Mouse (Mus musculus) heart, embryonic 14.5 days (tissue): ENCODE results near the gene Gm3453. TPM values are rescaled to one million over a fixed set of nuclear protein-coding genes. Genes with fewer than 3 reads are reported as not detected.
"Not testable (repeated sequence)": the region's sequence is repeated elsewhere in the genome, so short reads cannot be mapped to it uniquely, and the experiment has no call there.

Source experiments
- ATAC-seq: fragments of 200-750 bp; cut with Nextera tagmentation; 2 replicates; pipeline ENCODE4 v1.8.0; 2017; ENCODE audit warnings: low read depth, moderate TSS enrichment; ENCODE audit not compliant: insufficient number of reproducible peaks, insufficient read depth, low FRiP score
- H3K27ac ChIP-seq, 2 experiments: fragments of 200-500 bp in 1 of 2; fragments of 300-500 bp in 1 of 2; sonication (generic) in 1 of 2; replicated peaks in 1 of 2; 2 replicates each; pipeline ENCODE4 v1.5.1; 2012 to 2014; ENCODE audit warnings: low read depth in 2 of 2, low read length in 2 of 2, control low read depth in 1 of 2, mild to moderate bottlenecking in 1 of 2, mixed read lengths in 1 of 2; ENCODE audit not compliant: control insufficient read depth in 1 of 2, insufficient read depth in 1 of 2
- H3K27me3 ChIP-seq: fragments of 300-500 bp; sonication (generic); 2 replicates; pipeline ENCODE4 v1.6.1; 2014; ENCODE audit warnings: mild to moderate bottlenecking, low read length, control low read depth; ENCODE audit not compliant: control insufficient read depth, insufficient read depth
- H3K36me3 ChIP-seq: fragments of 300-500 bp; sonication (generic); 2 replicates; pipeline ENCODE4 v1.6.1; 2014; ENCODE audit warnings: mild to moderate bottlenecking, control low read depth, low read length, mixed read lengths; ENCODE audit not compliant: control insufficient read depth, insufficient read depth
- H3K4me1 ChIP-seq, 2 experiments: fragments of 200-500 bp in 1 of 2; fragments of 300-500 bp in 1 of 2; sonication (generic) in 1 of 2; 2 replicates each; pipeline ENCODE4 v1.6.1; 2012 to 2014; ENCODE audit warnings: low read length in 2 of 2, control low read depth in 1 of 2, mixed read lengths in 1 of 2; ENCODE audit not compliant: control insufficient read depth in 2 of 2, insufficient read depth in 2 of 2
- H3K4me2 ChIP-seq: fragments of 300-500 bp; sonication (generic); 2 replicates; pipeline ENCODE4 v1.6.1; 2014; ENCODE audit warnings: mild to moderate bottlenecking, low read length
- H3K4me3 ChIP-seq, 2 experiments: fragments of 200-500 bp in 1 of 2; fragments of 300-500 bp in 1 of 2; sonication (generic) in 1 of 2; 2 replicates each; pipeline ENCODE4 v1.5.1; 2012 to 2014; ENCODE audit warnings: low read length in 2 of 2, mild to moderate bottlenecking in 2 of 2, control low read depth in 1 of 2, low read depth in 1 of 2, moderate library complexity in 1 of 2; ENCODE audit not compliant: control insufficient read depth in 1 of 2, insufficient read depth in 1 of 2
- H3K9ac ChIP-seq: fragments of 300-500 bp; sonication (generic); 2 replicates; pipeline ENCODE4 v1.6.1; 2014; ENCODE audit warnings: mild to moderate bottlenecking, low read length
- H3K9me3 ChIP-seq: fragments of 300-500 bp; sonication (generic); 2 replicates; pipeline ENCODE4 v1.6.1; 2016; ENCODE audit warnings: low read length, control low read depth; ENCODE audit not compliant: control insufficient read depth
- WGBS: fragments of 180-500 bp; shearing (Covaris S2); extraction: QIAGEN DNeasy Blood & Tissue Kit; methylation state at CpG from one replicate; pipeline ENCODE4 v1.1.7; 2014; 5-methylcytosine and 5-hydroxymethylcytosine counted together
- polyA plus RNA-seq: library from polyadenylated mRNA; unstranded; fragments of >200 nt; fragmentation: Nextera tagmentation; extraction: Ambion mirVana; gene quantifications from 2 replicates; pipeline ENCODE4 v1.2.1, GENCODE M21; 2014

The Gm3453 gene
- polyA plus RNA-seq, result not detected in 2 replicates

- H3K9me3 ChIP-seq, H3K27ac ChIP-seq, H3K9ac ChIP-seq, H3K36me3 ChIP-seq, H3K4me3 ChIP-seq, H3K4me2 ChIP-seq, ATAC-seq, H3K27me3 ChIP-seq, H3K4me1 ChIP-seq: not testable (repeated sequence)
- WGBS, result 27% methylated on average over 1 of the region's 2 CpGs
These were observed at the start of gene Gm3453 for GRCm38 (mm10) chr14:5979037-5979436. Gene Gm3453, minus strand, starts transcription at chr14:5979137.

- H3K27me3 ChIP-seq, H3K9me3 ChIP-seq, H3K4me2 ChIP-seq, ATAC-seq, H3K36me3 ChIP-seq, H3K4me3 ChIP-seq, H3K9ac ChIP-seq, H3K4me1 ChIP-seq, H3K27ac ChIP-seq: not testable (repeated sequence)
- 79% methylated on average over 3 of the region's 7 CpGs for WGBS
These were observed 8.2 kb upstream of the Gm3453 start for GRCm38 (mm10) chr14:5987136-5987535.

DNA sequence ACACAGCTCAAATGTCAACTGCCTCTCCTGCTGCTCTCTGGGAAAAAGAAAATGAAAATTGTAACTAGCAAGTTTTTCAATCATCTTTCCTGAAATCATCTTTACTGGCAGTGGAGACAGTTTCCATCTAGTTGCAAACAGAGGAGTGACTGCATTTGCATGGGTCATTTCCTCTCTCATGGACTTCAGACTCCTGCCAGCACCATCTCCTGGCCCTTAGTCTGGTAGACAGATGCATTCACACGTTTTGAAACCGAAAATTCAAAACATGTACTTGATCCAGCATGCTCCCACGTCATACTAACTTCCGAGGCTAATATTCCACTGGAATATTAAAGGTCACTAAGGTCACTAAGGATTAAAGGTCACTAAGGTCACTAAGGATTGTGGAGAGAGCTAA is 16.5 kb downstream of the Gm3453 start:
- H3K4me1 ChIP-seq, H3K27me3 ChIP-seq, H3K4me3 ChIP-seq, H3K27ac ChIP-seq, H3K4me2 ChIP-seq, H3K9me3 ChIP-seq, H3K36me3 ChIP-seq, H3K9ac ChIP-seq, ATAC-seq: not testable (repeated sequence)
- WGBS, result 28% methylated on average over 4 of the region's 4 CpGs

- H3K9me3 ChIP-seq, H3K36me3 ChIP-seq, H3K27ac ChIP-seq, H3K4me1 ChIP-seq, H3K27me3 ChIP-seq, ATAC-seq: not testable (repeated sequence)
- 4% methylated on average over 11 of the region's 23 CpGs for WGBS
- H3K4me2 ChIP-seq, result peak within 1 kb of the TSS; percentile 71
- peak within 1 kb of the TSS; percentile 41; the same call in 1 of the 2 replicates for H3K9ac ChIP-seq
- peak within 1 kb of the TSS; percentile 44 to 60 for H3K4me3 ChIP-seq
These were observed 17.3 kb downstream of the Gm3453 start, which contains the start of gene Gm3248 for GRCm38 (mm10) chr14:5961635-5962034. Gene Gm3248, minus strand, starts transcription at chr14:5961745.

DNA sequence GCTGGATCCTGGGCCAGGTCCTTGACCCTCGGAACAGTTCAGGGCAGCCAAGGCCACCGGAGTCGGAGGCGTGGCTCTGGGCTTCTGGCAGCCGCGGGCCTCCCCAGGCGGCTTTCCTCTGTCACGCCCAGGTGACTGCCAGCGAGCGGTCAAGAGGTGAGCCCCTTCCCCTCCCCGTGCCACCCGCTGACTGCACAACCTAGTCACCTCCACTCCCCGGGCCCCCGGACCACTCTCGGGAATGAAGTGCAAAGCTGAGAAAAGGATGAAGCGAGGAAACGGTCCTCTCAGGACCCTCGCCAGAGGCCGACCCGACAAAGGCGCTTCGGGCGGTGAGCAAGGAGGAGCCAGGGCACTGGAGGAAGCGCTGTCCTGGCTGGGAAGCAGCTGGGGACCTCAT is 17.8 kb downstream of the Gm3453 start:
- not testable (repeated sequence) for ATAC-seq
- H3K9ac ChIP-seq, result peak overlapping the region; percentile 41; the same call in 1 of the 2 replicates

GRCm38 (mm10) chr14:5960479-5960878 is 18.5 kb downstream of the Gm3453 start:
- not testable (repeated sequence) for H3K27me3 ChIP-seq, H3K4me2 ChIP-seq, H3K9me3 ChIP-seq, H3K36me3 ChIP-seq, H3K4me1 ChIP-seq, H3K9ac ChIP-seq, H3K27ac ChIP-seq, H3K4me3 ChIP-seq, ATAC-seq
- 0% methylated on average over 3 of the region's 10 CpGs for WGBS

More for the DNA sequence above, 17.8 kb downstream of the Gm3453 start:
- not testable (repeated sequence) for H3K27ac ChIP-seq, H3K4me1 ChIP-seq, H3K36me3 ChIP-seq, H3K27me3 ChIP-seq, H3K9me3 ChIP-seq
- Histone ChIP-seq H3K4me2 (peak overlapping the region; percentile 71), H3K4me3 (peak overlapping the region; percentile 44 to 60)
- WGBS, result 1% methylated on average over 23 of the region's 24 CpGs

- not testable (repeated sequence) for H3K4me3 ChIP-seq, H3K27me3 ChIP-seq, H3K9ac ChIP-seq, H3K4me2 ChIP-seq, H3K27ac ChIP-seq, ATAC-seq, H3K9me3 ChIP-seq, H3K36me3 ChIP-seq, H3K4me1 ChIP-seq
- WGBS, result 65% methylated on average over 7 of the region's 7 CpGs
These were observed 55.7 kb downstream of the Gm3453 start for GRCm38 (mm10) chr14:5923276-5923675.
